Mouse (Mus musculus) embryo, embryonic 11.5 days (tissue): Measurements from ENCODE around the gene Tada2a.

Experiments
- DNase-seq: peaks from one replicate; pipeline ENCODE4 v3.0.0-alpha.2; 2012; ENCODE audit warnings: low read depth, low spot score

Tada2a gene

GRCm38 (mm10) chr11:84128943-84129798, at the start of gene Tada2a, which contains the start of gene Acaca:
TSS of gene Tada2a (minus strand) at chr11:84129600.
TSS of gene Acaca (plus strand) at chr11:84129672.
- peak; percentile 83 for DNase-seq

GRCm38 (mm10) chr11:84178571-84178970, 49.2 kb upstream of the Tada2a start:
- DNase-seq: no peak

GRCm38 (mm10) chr11:84172539-84173435, 43.4 kb upstream of the Tada2a start:
- DNase-seq: no peak

- DNase-seq: no peak
Observed at GRCm38 (mm10) chr11:84168701-84169288, 39.4 kb upstream of the Tada2a start.

GRCm38 (mm10) chr11:84167046-84167526, 37.7 kb upstream of the Tada2a start, which contains the start of gene Gm11437:
TSS of gene Gm11437 (minus strand) at chr11:84167476.
- no peak for DNase-seq

- no peak for DNase-seq
Observed at GRCm38 (mm10) chr11:84164561-84164960, 35.2 kb upstream of the Tada2a start.

GRCm38 (mm10) chr11:84164123-84164522, 34.7 kb upstream of the Tada2a start:
- DNase-seq: no peak

- no peak for DNase-seq
Observed at GRCm38 (mm10) chr11:84156535-84157262, 27.3 kb upstream of the Tada2a start.

GRCm38 (mm10) chr11:84150884-84151283, 21.5 kb upstream of the Tada2a start:
- DNase-seq: no peak

- DNase-seq: no peak
Observed at GRCm38 (mm10) chr11:84146081-84146480, 16.7 kb upstream of the Tada2a start.

- no peak for DNase-seq
Observed at GRCm38 (mm10) chr11:84145201-84145798, 15.9 kb upstream of the Tada2a start.

- DNase-seq: no peak
Observed at GRCm38 (mm10) chr11:84141752-84142151, 12.4 kb upstream of the Tada2a start.

- no peak for DNase-seq
Observed at GRCm38 (mm10) chr11:84136453-84136852, 7.1 kb upstream of the Tada2a start.

- no peak for DNase-seq
Observed at GRCm38 (mm10) chr11:84134331-84134860, 5.0 kb upstream of the Tada2a start.

- DNase-seq: no peak
Observed at GRCm38 (mm10) chr11:84129799-84130185, 392 bp upstream of the Tada2a start.

GRCm38 (mm10) chr11:84127977-84128376, 1.4 kb downstream of the Tada2a start:
- DNase-seq: no peak

- no peak for DNase-seq
Observed at GRCm38 (mm10) chr11:84121051-84121956, 8.1 kb downstream of the Tada2a start.

GRCm38 (mm10) chr11:84117431-84117830, 12.0 kb downstream of the Tada2a start:
- DNase-seq: no peak

- no peak for DNase-seq
Observed at GRCm38 (mm10) chr11:84116221-84116620, 13.2 kb downstream of the Tada2a start.
